Mouse (Mus musculus) G1E (cell line): ENCODE measurements around the gene Acta2.

Experiments
- CTCF ChIP-seq: IDR thresholded peaks from 2 replicates; pipeline ENCODE4 v1.5.1; 2012; ENCODE audit warnings: low read depth, low read length, inconsistent platforms, mixed read lengths
- GATA1 ChIP-seq: IDR thresholded peaks from 2 replicates; pipeline ENCODE4 v1.6.1; 2012; ENCODE audit warnings: borderline replicate concordance, low read length, inconsistent platforms, mixed read lengths

DNA sequence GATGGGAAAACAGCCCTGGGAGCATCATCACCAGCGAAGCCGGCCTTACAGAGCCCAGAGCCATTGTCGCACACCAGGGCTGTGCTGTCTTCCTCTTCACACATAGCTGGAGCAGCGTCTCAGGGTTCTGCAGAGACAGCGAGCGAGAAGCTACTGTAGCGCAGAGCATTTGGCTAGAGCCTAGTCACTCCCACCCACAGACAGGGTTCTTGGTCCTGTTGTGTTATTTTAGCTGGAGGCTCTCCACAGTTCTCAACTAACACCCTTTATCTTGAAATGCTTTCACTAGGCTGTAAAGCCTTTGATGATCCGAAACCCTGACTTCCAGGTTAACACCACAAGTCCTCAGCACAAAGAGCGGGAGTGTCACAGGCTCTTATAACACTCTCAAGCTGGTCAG is 2.9 kb downstream of the Acta2 start:
- TF ChIP-seq CTCF (no peak), GATA1 (no peak)
